ENCODE assay signal across 24 mouse cellular contexts in the genomic region with DNA sequence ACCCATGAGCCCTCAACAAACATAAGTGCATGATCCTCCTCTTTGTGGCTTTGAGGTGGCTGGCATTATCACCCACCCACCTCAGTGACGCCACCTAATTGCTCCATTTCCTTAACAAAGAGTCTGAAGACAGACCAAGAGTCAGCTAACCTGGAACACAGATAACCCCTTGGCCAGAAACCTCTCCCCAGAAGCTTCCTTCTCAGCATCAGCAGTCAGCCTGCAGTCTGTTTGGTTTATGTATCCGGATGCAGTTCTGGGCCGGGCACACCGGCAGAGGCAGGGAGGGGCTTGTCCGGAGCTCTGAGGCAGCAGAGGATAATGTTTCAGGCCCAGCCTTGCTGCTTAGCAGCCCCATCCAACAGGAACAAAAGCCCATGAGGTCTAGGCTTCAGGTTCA. TPM values are rescaled to one million over a fixed set of nuclear protein-coding genes. Genes with fewer than 3 reads are reported as not detected.
DNase-seq lines count a peak whose midpoint lies in the region; ATAC-seq and TF ChIP-seq lines count a peak whose summit lies in the region.
"Had no signal": no experiment of that assay in that cellular context is flagged by ENCODE, and none has a peak within 500 bp of the region (broad histone marks: within the 10 kb centered on the region; RNA-seq: fewer than 3 reads in every experiment).

No protein-coding gene starts in this region.

- no peak overlapping the region for H3K9ac ChIP-seq in lung, postnatal 0 days (replicated peaks; ENCODE audit: low read depth)
- H3K9ac ChIP-seq in ES-Bruce4 (ENCODE audit: low read depth, poor library complexity, severe bottlenecking), result no peak overlapping the region
- H3K9ac ChIP-seq: embryonic facial prominence, embryonic 12.5 days; heart, embryonic 15.5 days; lung, embryonic 14.5 days had no signal

- H3K4me3 ChIP-seq in lung, postnatal 0 days (ENCODE audit: low read depth, low read length), result no peak overlapping the region
- no peak overlapping the region for H3K4me3 ChIP-seq in lung, adult 2 months (replicated peaks; ENCODE audit: extremely low read depth, low read depth, low read length)
- no peak overlapping the region for H3K4me3 ChIP-seq in ES-Bruce4 (ENCODE audit: low read depth, low read length)
- no peak overlapping the region for H3K4me3 ChIP-seq in bone marrow, adult 2 months (replicated peaks; ENCODE audit: control insufficient read depth, low read depth, low read length)
- H3K4me3 ChIP-seq: embryonic facial prominence, embryonic 12.5 days; heart, embryonic 15.5 days; hindbrain, embryonic 10.5 days; left cerebral cortex, adult 2 months had no signal

- TF ChIP-seq POLR2A in lung, adult 2 months (IDR thresholded peaks at IDR 0.05; ENCODE audit: borderline replicate concordance, extremely low read depth, low read depth, low read length), result no peak
- TF ChIP-seq POLR2A in ES-Bruce4 (IDR thresholded peaks at IDR 0.05; ENCODE audit: insufficient read depth, low read length), result no peak
- TF ChIP-seq POLR2A in bone marrow, adult 2 months (IDR thresholded peaks at IDR 0.05; ENCODE audit: borderline replicate concordance, control insufficient read depth, low read depth, low read length), result no peak

- no peak for TF ChIP-seq CTCF in lung, postnatal 0 days (IDR thresholded peaks at IDR 0.05)
- TF ChIP-seq CTCF in lung, adult 2 months (IDR thresholded peaks at IDR 0.05; ENCODE audit: insufficient read depth, low read length), result no peak
- no peak for TF ChIP-seq CTCF in ES-Bruce4 (IDR thresholded peaks at IDR 0.05; ENCODE audit: low read depth, low read length)
- no peak for TF ChIP-seq CTCF in bone marrow, adult 2 months (IDR thresholded peaks at IDR 0.05; ENCODE audit: control insufficient read depth, insufficient read depth, low read length)

- no peak overlapping the region for H3K4me2 ChIP-seq in lung, postnatal 0 days (replicated peaks; ENCODE audit: low read depth, low read length)
- H3K4me2 ChIP-seq: embryonic facial prominence, embryonic 12.5 days; heart, embryonic 15.5 days; lung, embryonic 14.5 days had no signal

- peak; percentile 55 for ATAC-seq in lung, postnatal 0 days
- ATAC-seq in monocyte, adult 5-6 weeks (replicated peaks; ENCODE audit: insufficient number of reproducible peaks, low FRiP score, low TSS enrichment, poor library complexity, severe bottlenecking), result peak; percentile 32; the same call in 1 of the 2 replicates
- ATAC-seq in cerebellum, adult (ENCODE audit: insufficient number of reproducible peaks, low FRiP score, low TSS enrichment), result no peak
- ATAC-seq: forebrain, embryonic 14.5 days; hindbrain, postnatal 0 days; intestine, postnatal 0 days; midbrain, embryonic 16.5 days had no signal

- no peaks in the 10 kb centered on the region for H3K27me3 ChIP-seq in lung, postnatal 0 days (replicated peaks; ENCODE audit: insufficient read depth, low read length)
- no peaks in the 10 kb centered on the region for H3K27me3 ChIP-seq in ES-Bruce4 (ENCODE audit: control insufficient read depth, insufficient read depth, low read length, poor library complexity, severe bottlenecking)
- H3K27me3 ChIP-seq: embryonic facial prominence, embryonic 12.5 days; heart, embryonic 15.5 days had no signal

- WGBS in lung, postnatal 0 days, result 53% methylated on average over 5 of the region's 5 CpGs
- 56% methylated on average over 5 of the region's 5 CpGs for WGBS in lung, adult 2 months
- WGBS in bone marrow, adult 2 months, result 50% methylated on average over 5 of the region's 5 CpGs

- TF ChIP-seq EP300 in lung, postnatal 0 days (IDR thresholded peaks at IDR 0.05), result no peak
- TF ChIP-seq EP300 in ES-Bruce4 (IDR thresholded peaks at IDR 0.05; ENCODE audit: insufficient read depth, low read depth, low read length), result no peak

- H3K27ac ChIP-seq in lung, postnatal 0 days (ENCODE audit: low read length), result peak overlapping the region; percentile 33; the same call in 1 of the 2 replicates
- 0 out of 2 replicates have a peak overlapping the region, but pooled peaks have one; percentile 37 for H3K27ac ChIP-seq in ES-Bruce4 (ENCODE audit: insufficient read depth, low read length)
- peak overlapping the region; percentile 82 for H3K27ac ChIP-seq in bone marrow, adult 2 months (ENCODE audit: control insufficient read depth, insufficient read depth, low read depth, low read length, poor library complexity)
- H3K27ac ChIP-seq: embryonic facial prominence, embryonic 12.5 days; heart, embryonic 15.5 days; hindbrain, embryonic 10.5 days; hindbrain, postnatal 0 days; left cerebral cortex, adult 2 months had no signal

- peaks cover 7% of the 10 kb centered on the region; the same call in 1 of the 2 replicates for H3K36me3 ChIP-seq in lung, postnatal 0 days (ENCODE audit: insufficient read depth, low read length)
- peaks cover 16% of the 10 kb centered on the region for H3K36me3 ChIP-seq in ES-Bruce4 (ENCODE audit: control insufficient read depth, insufficient read depth, low read length, poor library complexity, severe bottlenecking)

- no peaks in the 10 kb centered on the region for H3K9me3 ChIP-seq in lung, postnatal 0 days (ENCODE audit: low read length)
- no peaks in the 10 kb centered on the region for H3K9me3 ChIP-seq in ES-Bruce4 (replicated peaks; ENCODE audit: control insufficient read depth, insufficient read depth, low read length, poor library complexity, severe bottlenecking)
- H3K9me3 ChIP-seq: embryonic facial prominence, embryonic 12.5 days; heart, embryonic 15.5 days had no signal

- H3K4me1 ChIP-seq in lung, postnatal 0 days (ENCODE audit: insufficient read depth, low read depth, low read length), result no peaks in the 10 kb centered on the region
- peaks cover 3% of the 10 kb centered on the region; the same call in 1 of the 2 replicates for H3K4me1 ChIP-seq in lung, adult 2 months (ENCODE audit: control insufficient read depth, insufficient read depth, low read length)
- peaks cover 4% of the 10 kb centered on the region for H3K4me1 ChIP-seq in ES-Bruce4 (ENCODE audit: control insufficient read depth, insufficient read depth, low read length)
- H3K4me1 ChIP-seq in bone marrow, adult 2 months (ENCODE audit: control insufficient read depth, insufficient read depth, low read length), result peaks cover 2% of the 10 kb centered on the region; the same call in 1 of the 2 replicates
- H3K4me1 ChIP-seq: embryonic facial prominence, embryonic 12.5 days; heart, embryonic 15.5 days; hindbrain, embryonic 10.5 days had no signal

- peak; percentile 26 for DNase-seq in lung, postnatal 0 days (ENCODE audit: low spot score)
- no peak for DNase-seq in lung, adult 2 months
- DNase-seq in adrenal gland, adult (ENCODE audit: inconsistent age in 2 of 2, low spot score in 1 of 2), result no peak
- DNase-seq in layer of hippocampus, postnatal 14 days (ENCODE audit: low spot score in 2 of 2), result no peak
- DNase-seq: adrenal gland, postnatal 36 days; cerebellum, adult 2 months; cerebellum, postnatal 36 days; gastrocnemius, postnatal 25 days; kidney, postnatal 25 days; left cerebral cortex, postnatal 4 days; lung, embryonic 14.5 days; right cerebral cortex, adult 18-20 months had no signal

RNA-seq across cellular contexts. Expression of gene Orai2, which starts 9.1 kb away (rescaled TPM):
- 11.2 and 14.0 TPM in 2 replicates for polyA plus RNA-seq in lung, postnatal 0 days (2015; fragmentation: Nextera tagmentation; extraction: Ambion mirVana)
- polyA plus RNA-seq in lung, adult 2 months (2012; rRNA removed), result 39.2 and 51.0 TPM in 2 replicates
- 1.5 and 1.7 TPM in 2 replicates for polyA plus RNA-seq in ES-Bruce4 (2011; ENCODE audit: insufficient read depth, insufficient read length, low read depth, missing spikeins)
- 13.1 and 33.3 TPM in 2 replicates for polyA plus RNA-seq in bone marrow, adult 2 months (2011; ENCODE audit: insufficient read depth, insufficient read length, low replicate concordance, missing spikeins)
- 49.2 to 68.3 TPM (median 57.3 TPM) in 3 replicates for total RNA-seq in monocyte, adult 5-6 weeks (2017)
- 100 to 1,000 TPM; 124 to 127 TPM for total RNA-seq in layer of hippocampus, postnatal 14 days (2021)

RNA-seq across cellular contexts. Expression of gene Prkrip1, which starts 19.2 kb away (rescaled TPM):
- polyA plus RNA-seq in lung, postnatal 0 days (2015; fragmentation: Nextera tagmentation; extraction: Ambion mirVana), result 32.9 and 37.7 TPM in 2 replicates
- polyA plus RNA-seq in lung, adult 2 months (2012; rRNA removed), result 8.9 and 11.0 TPM in 2 replicates
- 45.3 and 48.3 TPM in 2 replicates for polyA plus RNA-seq in ES-Bruce4 (2011; ENCODE audit: insufficient read depth, insufficient read length, low read depth, missing spikeins)
- 40.9 and 47.7 TPM in 2 replicates for polyA plus RNA-seq in bone marrow, adult 2 months (2011; ENCODE audit: insufficient read depth, insufficient read length, low replicate concordance, missing spikeins)
- 11.6 to 44.1 TPM (median 27.7 TPM) in 3 replicates for total RNA-seq in monocyte, adult 5-6 weeks (2017)
- total RNA-seq in layer of hippocampus, postnatal 14 days (2021), result 10 to 100 TPM; 39.9 to 41.5 TPM

RNA-seq across cellular contexts. Expression of gene Alkbh4, which starts 43.6 kb away (rescaled TPM):
- 13.5 and 13.9 TPM in 2 replicates for polyA plus RNA-seq in lung, postnatal 0 days (2015; fragmentation: Nextera tagmentation; extraction: Ambion mirVana)
- polyA plus RNA-seq in lung, adult 2 months (2012; rRNA removed), result 15.1 TPM in 2 replicates
- polyA plus RNA-seq in ES-Bruce4 (2011; ENCODE audit: insufficient read depth, insufficient read length, low read depth, missing spikeins), result 8.7 and 10.6 TPM in 2 replicates
- 8.8 and 14.2 TPM in 2 replicates for polyA plus RNA-seq in bone marrow, adult 2 months (2011; ENCODE audit: insufficient read depth, insufficient read length, low replicate concordance, missing spikeins)
- 8.4 to 14.0 TPM (median 11.1 TPM) in 3 replicates for total RNA-seq in monocyte, adult 5-6 weeks (2017)
- 1 to 10 TPM; 8.4 to 10.0 TPM for total RNA-seq in layer of hippocampus, postnatal 14 days (2021)

RNA-seq across cellular contexts. Expression of gene Lrwd1, which starts 43.7 kb away (rescaled TPM):
- polyA plus RNA-seq in lung, postnatal 0 days (2015; fragmentation: Nextera tagmentation; extraction: Ambion mirVana), result 18.5 and 20.8 TPM in 2 replicates
- 32.3 and 35.4 TPM in 2 replicates for polyA plus RNA-seq in lung, adult 2 months (2012; rRNA removed)
- polyA plus RNA-seq in ES-Bruce4 (2011; ENCODE audit: insufficient read depth, insufficient read length, low read depth, missing spikeins), result 49.1 and 54.6 TPM in 2 replicates
- 41.9 and 61.5 TPM in 2 replicates for polyA plus RNA-seq in bone marrow, adult 2 months (2011; ENCODE audit: insufficient read depth, insufficient read length, low replicate concordance, missing spikeins)
- 20.4 to 31.1 TPM (median 22.4 TPM) in 3 replicates for total RNA-seq in monocyte, adult 5-6 weeks (2017)
- 10 to 100 TPM; 15.1 to 18.5 TPM for total RNA-seq in layer of hippocampus, postnatal 14 days (2021)
